ENCODE assay signal across 20 mouse cellular contexts in genomic region chr3:142066792-142067346, GRCm38 (mm10).
DNase-seq lines count a peak whose midpoint lies in the region; ATAC-seq and TF ChIP-seq lines count a peak whose summit lies in the region.
"Had no signal": no experiment of that assay in that cellular context is flagged by ENCODE, and none has a peak within 500 bp of the region (broad histone marks: within the 10 kb centered on the region; RNA-seq: fewer than 3 reads in every experiment).

No protein-coding gene starts in this region.

- TF ChIP-seq CTCF in lung, embryonic 14.5 days (IDR thresholded peaks at IDR 0.05; ENCODE audit: low read depth): no peak

- no peaks in the 10 kb centered on the region for H3K27me3 ChIP-seq in lung, embryonic 14.5 days (ENCODE audit: insufficient read depth, low read length)
- no peaks in the 10 kb centered on the region for H3K27me3 ChIP-seq in limb, embryonic 15.5 days
- H3K27me3 ChIP-seq: heart, embryonic 13.5 days; hindbrain, embryonic 12.5 days had no signal

- no peaks in the 10 kb centered on the region for H3K9me3 ChIP-seq in lung, embryonic 14.5 days (ENCODE audit: low read depth, low read length)
- no peaks in the 10 kb centered on the region for H3K9me3 ChIP-seq in limb, embryonic 15.5 days
- H3K9me3 ChIP-seq: embryonic facial prominence, embryonic 10.5 days; forebrain, embryonic 10.5 days; G1E; heart, embryonic 13.5 days; hindbrain, embryonic 12.5 days had no signal

- H3K36me3 ChIP-seq in lung, embryonic 14.5 days (ENCODE audit: insufficient read depth): no peaks in the 10 kb centered on the region
- no peaks in the 10 kb centered on the region for H3K36me3 ChIP-seq in limb, embryonic 15.5 days
- H3K36me3 ChIP-seq: embryonic facial prominence, embryonic 10.5 days; forebrain, embryonic 10.5 days; G1E; heart, embryonic 13.5 days; hindbrain, embryonic 12.5 days had no signal

- H3K4me1 ChIP-seq in lung, embryonic 14.5 days (ENCODE audit: insufficient read depth): 0 out of 2 replicates have a peak, but pooled peaks cover 16% of the 10 kb centered on the region
- peaks cover 14% of the 10 kb centered on the region for H3K4me1 ChIP-seq in limb, embryonic 15.5 days
- H3K4me1 ChIP-seq: heart, embryonic 13.5 days had no signal

- WGBS in lung, embryonic 14.5 days: 35% methylated on average over 1 of the region's 1 CpGs
- 58% methylated on average over 1 of the region's 1 CpGs for WGBS in limb, embryonic 15.5 days

- no peak overlapping the region for H3K4me2 ChIP-seq in lung, embryonic 14.5 days
- H3K4me2 ChIP-seq in limb, embryonic 15.5 days: no peak overlapping the region
- H3K4me2 ChIP-seq: heart, embryonic 13.5 days; hindbrain, embryonic 12.5 days had no signal

- peak; percentile 82 for DNase-seq in lung, embryonic 14.5 days
- DNase-seq in lung, postnatal 14 days: no peak
- peak; percentile 45 for DNase-seq in lung, postnatal 10 days
- no peak for DNase-seq in lung, postnatal 25 days (ENCODE audit: low spot score)
- DNase-seq: adrenal gland, postnatal 10 days; cerebellum, adult 11-12 months; cerebellum, adult 9-10 months; gastrocnemius, adult 2 months; gastrocnemius, postnatal 25 days; heart, postnatal 36 days had no signal

- H3K9ac ChIP-seq in lung, embryonic 14.5 days: no peak overlapping the region
- H3K9ac ChIP-seq in limb, embryonic 15.5 days: no peak overlapping the region
- H3K9ac ChIP-seq: heart, embryonic 13.5 days; hindbrain, embryonic 12.5 days had no signal

- H3K27ac ChIP-seq in lung, embryonic 14.5 days (ENCODE audit: low read depth): peak overlapping the region; percentile 63; the same call in 1 of the 2 replicates
- no peak overlapping the region for H3K27ac ChIP-seq in limb, embryonic 15.5 days
- H3K27ac ChIP-seq: embryonic facial prominence, embryonic 10.5 days; forebrain, embryonic 10.5 days; gastrocnemius, adult 2 months; heart, embryonic 13.5 days; hindbrain, embryonic 12.5 days; hindbrain, postnatal 0 days had no signal

- no peak overlapping the region for H3K4me3 ChIP-seq in lung, embryonic 14.5 days (ENCODE audit: low read depth, low read length)
- H3K4me3 ChIP-seq in limb, embryonic 15.5 days: no peak overlapping the region
- H3K4me3 ChIP-seq: embryonic facial prominence, embryonic 10.5 days; erythroblast, embryonic 14.5 days; forebrain, embryonic 10.5 days; gastrocnemius, adult 2 months; heart, embryonic 13.5 days; hindbrain, embryonic 12.5 days had no signal

- peak; percentile 81 for ATAC-seq in lung, embryonic 14.5 days (ENCODE audit: insufficient read depth)
- 0 out of 2 replicates have a peak, but pooled peaks have one; percentile 35 for ATAC-seq in limb, embryonic 15.5 days (ENCODE audit: insufficient number of reproducible peaks, low FRiP score, low TSS enrichment, low read depth)
- ATAC-seq in erythroblast, adult 5-6 weeks (replicated peaks; ENCODE audit: low FRiP score, poor library complexity, severe bottlenecking): no peak
- ATAC-seq: forebrain, embryonic 14.5 days; hindbrain, postnatal 0 days had no signal

Comparison
In these comparisons a context has a peak if more than half of its experiments do, and no peak if none do; other contexts are left out.
1. DNase-seq: peak in lung, embryonic 14.5 days (single experiment) and lung, postnatal 10 days (single experiment); none in lung, postnatal 14 days (single experiment) and lung, postnatal 25 days (single experiment).